Mouse (Mus musculus): ENCODE results near the gene Ccdc117. TPM values are rescaled to one million over a fixed set of nuclear protein-coding genes. Genes with fewer than 3 reads are reported as not detected.
"Not testable (repeated sequence)": the region's sequence is repeated elsewhere in the genome, so short reads cannot be mapped to it uniquely, and the experiment has no call there.

The Ccdc117 gene
- polyA plus RNA-seq, 1 experiment from 2014 or later: 28.7 TPM

GRCm38 (mm10) chr11:5551430-5551829 is 9.4 kb upstream of the Ccdc117 start:
- 90% methylated on average over 5 of the region's 5 CpGs for WGBS
- Histone ChIP-seq H3K4me1 (no peaks in the 10 kb centered on the region), H3K4me3 (no peak overlapping the region), H3K36me3 (replicated peaks) (no peaks in the 10 kb centered on the region), H3K27me3 (replicated peaks; ENCODE audit: low read depth, poor library complexity, severe bottlenecking) (no peaks in the 10 kb centered on the region), H3K9me3 (no peaks in the 10 kb centered on the region; the same call in 1 of the 2 replicates), H3K27ac (replicated peaks) (no peak overlapping the region)
- no peak for DNase-seq (ENCODE audit: low spot score)

- no peaks in the 10 kb centered on the region; the same call in 1 of the 2 replicates for H3K9me3 ChIP-seq
- no peaks in the 10 kb centered on the region for H3K36me3 ChIP-seq (replicated peaks)
- WGBS: 89% methylated on average over 3 of the region's 3 CpGs
- no peaks in the 10 kb centered on the region for H3K27me3 ChIP-seq (replicated peaks; ENCODE audit: low read depth, poor library complexity, severe bottlenecking)
- no peak for DNase-seq (ENCODE audit: low spot score)
- no peak overlapping the region for H3K27ac ChIP-seq (replicated peaks)
- no peak overlapping the region for H3K4me3 ChIP-seq
- 0 out of 2 replicates have a peak, but pooled peaks cover 2% of the 10 kb centered on the region for H3K4me1 ChIP-seq
These were observed 4.7 kb upstream of the Ccdc117 start for GRCm38 (mm10) chr11:5546693-5547092.

GRCm38 (mm10) chr11:5545457-5545856 is 3.5 kb upstream of the Ccdc117 start:
- no peak for DNase-seq (ENCODE audit: low spot score)
- Histone ChIP-seq H3K9me3 (no peaks in the 10 kb centered on the region; the same call in 1 of the 2 replicates), H3K27ac (replicated peaks) (no peak overlapping the region), H3K4me1 (peaks cover 14% of the 10 kb centered on the region), H3K27me3 (replicated peaks; ENCODE audit: low read depth, poor library complexity, severe bottlenecking) (no peaks in the 10 kb centered on the region), H3K36me3 (replicated peaks) (peaks cover under 1% of the 10 kb centered on the region), H3K4me3 (no peak overlapping the region)
- WGBS: 86% methylated on average over 4 of the region's 4 CpGs

- not testable (repeated sequence) for H3K4me3 ChIP-seq; H3K9me3 ChIP-seq; H3K27ac ChIP-seq (replicated peaks); H3K27me3 ChIP-seq (replicated peaks; ENCODE audit: low read depth, poor library complexity, severe bottlenecking); DNase-seq (ENCODE audit: low spot score); H3K36me3 ChIP-seq (replicated peaks)
- H3K4me1 ChIP-seq: peaks cover 17% of the 10 kb centered on the region
- WGBS: 80% methylated on average over 1 of the region's 1 CpGs
These were observed 2.7 kb upstream of the Ccdc117 start for GRCm38 (mm10) chr11:5544709-5545108.

- no peak overlapping the region for H3K4me3 ChIP-seq
- no peaks in the 10 kb centered on the region for H3K27me3 ChIP-seq (replicated peaks; ENCODE audit: low read depth, poor library complexity, severe bottlenecking)
- no peak for DNase-seq (ENCODE audit: low spot score)
- peaks cover 21% of the 10 kb centered on the region for H3K4me1 ChIP-seq
- peaks cover 20% of the 10 kb centered on the region for H3K36me3 ChIP-seq (replicated peaks)
- no peak overlapping the region for H3K27ac ChIP-seq (replicated peaks)
- H3K9me3 ChIP-seq: no peaks in the 10 kb centered on the region
- 69% methylated on average over 1 of the region's 1 CpGs for WGBS
These were observed 1.3 kb upstream of the Ccdc117 start for GRCm38 (mm10) chr11:5543281-5543680.

- H3K27me3 ChIP-seq (replicated peaks; ENCODE audit: low read depth, poor library complexity, severe bottlenecking): no peaks in the 10 kb centered on the region
- 54% methylated on average over 5 of the region's 5 CpGs for WGBS
- 0 out of 2 replicates have a peak overlapping the region, but pooled peaks have one; percentile 95 for H3K27ac ChIP-seq (replicated peaks)
- H3K4me3 ChIP-seq: peak overlapping the region; percentile 81
- DNase-seq (ENCODE audit: low spot score): no peak
- H3K4me1 ChIP-seq: peaks cover 25% of the 10 kb centered on the region
- no peaks in the 10 kb centered on the region for H3K9me3 ChIP-seq
- H3K36me3 ChIP-seq (replicated peaks): peaks cover 26% of the 10 kb centered on the region
These were observed 647 bp upstream of the Ccdc117 start for GRCm38 (mm10) chr11:5542482-5543185.

- no peak for DNase-seq (ENCODE audit: low spot score)
- WGBS: 4% methylated on average over 28 of the region's 28 CpGs
- no peaks in the 10 kb centered on the region for H3K27me3 ChIP-seq (replicated peaks; ENCODE audit: low read depth, poor library complexity, severe bottlenecking)
- peak overlapping the region; percentile 81 for H3K4me3 ChIP-seq
- peaks cover 25% of the 10 kb centered on the region for H3K4me1 ChIP-seq
- peaks cover 35% of the 10 kb centered on the region for H3K36me3 ChIP-seq (replicated peaks)
- no peaks in the 10 kb centered on the region for H3K9me3 ChIP-seq
- peak overlapping the region; percentile 95 for H3K27ac ChIP-seq (replicated peaks)
These were observed 673 bp downstream of the Ccdc117 start for GRCm38 (mm10) chr11:5541230-5541798.

- no peaks in the 10 kb centered on the region for H3K9me3 ChIP-seq
- no peak for DNase-seq (ENCODE audit: low spot score)
- peak overlapping the region; percentile 81 for H3K4me3 ChIP-seq
- H3K36me3 ChIP-seq (replicated peaks): peaks cover 43% of the 10 kb centered on the region
- H3K27ac ChIP-seq (replicated peaks): no peak overlapping the region
- H3K4me1 ChIP-seq: peaks cover 25% of the 10 kb centered on the region
- 49% methylated on average over 4 of the region's 4 CpGs for WGBS
- H3K27me3 ChIP-seq (replicated peaks; ENCODE audit: low read depth, poor library complexity, severe bottlenecking): no peaks in the 10 kb centered on the region
These were observed 1.7 kb downstream of the Ccdc117 start for GRCm38 (mm10) chr11:5540331-5540730.

GRCm38 (mm10) chr11:5537454-5537853 is 4.5 kb downstream of the Ccdc117 start:
- not testable (repeated sequence) for DNase-seq (ENCODE audit: low spot score); H3K9me3 ChIP-seq; H3K27me3 ChIP-seq (replicated peaks; ENCODE audit: low read depth, poor library complexity, severe bottlenecking); H3K4me3 ChIP-seq; H3K27ac ChIP-seq (replicated peaks)
- peaks cover 25% of the 10 kb centered on the region for H3K4me1 ChIP-seq
- 95% methylated on average over 4 of the region's 4 CpGs for WGBS
- H3K36me3 ChIP-seq (replicated peaks): peaks cover 72% of the 10 kb centered on the region

GRCm38 (mm10) chr11:5533108-5533507 is 8.9 kb downstream of the Ccdc117 start:
- Histone ChIP-seq H3K4me3 (no peak overlapping the region), H3K36me3 (replicated peaks) (peaks cover 94% of the 10 kb centered on the region), H3K4me1 (peaks cover 2% of the 10 kb centered on the region), H3K9me3 (no peaks in the 10 kb centered on the region), H3K27ac (replicated peaks) (no peak overlapping the region), H3K27me3 (replicated peaks; ENCODE audit: low read depth, poor library complexity, severe bottlenecking) (no peaks in the 10 kb centered on the region)
- no peak for DNase-seq (ENCODE audit: low spot score)
- WGBS: 81% methylated on average over 5 of the region's 5 CpGs

- DNase-seq (ENCODE audit: low spot score): no peak
- H3K4me1 ChIP-seq: no peaks in the 10 kb centered on the region
- H3K27ac ChIP-seq (replicated peaks): no peak overlapping the region
- no peaks in the 10 kb centered on the region for H3K27me3 ChIP-seq (replicated peaks; ENCODE audit: low read depth, poor library complexity, severe bottlenecking)
- WGBS: 81% methylated on average over 6 of the region's 6 CpGs
- peaks cover 98% of the 10 kb centered on the region for H3K36me3 ChIP-seq (replicated peaks)
- H3K9me3 ChIP-seq: no peaks in the 10 kb centered on the region
- no peak overlapping the region for H3K4me3 ChIP-seq
These were observed 11.3 kb downstream of the Ccdc117 start for GRCm38 (mm10) chr11:5530717-5531116.

GRCm38 (mm10) chr11:5530172-5530571 is 11.8 kb downstream of the Ccdc117 start:
- Histone ChIP-seq H3K27ac (replicated peaks) (no peak overlapping the region), H3K4me3 (no peak overlapping the region), H3K36me3 (replicated peaks) (peaks cover 100% of the 10 kb centered on the region), H3K4me1 (no peaks in the 10 kb centered on the region), H3K27me3 (replicated peaks; ENCODE audit: low read depth, poor library complexity, severe bottlenecking) (no peaks in the 10 kb centered on the region), H3K9me3 (no peaks in the 10 kb centered on the region)
- 90% methylated on average over 5 of the region's 5 CpGs for WGBS
- no peak for DNase-seq (ENCODE audit: low spot score)

GRCm38 (mm10) chr11:5528841-5529240 is 13.1 kb downstream of the Ccdc117 start:
- no peak for DNase-seq (ENCODE audit: low spot score)
- Histone ChIP-seq H3K36me3 (replicated peaks) (peaks cover 100% of the 10 kb centered on the region), H3K4me3 (no peak overlapping the region), H3K4me1 (0 out of 2 replicates have a peak, but pooled peaks cover 5% of the 10 kb centered on the region), H3K9me3 (no peaks in the 10 kb centered on the region), H3K27me3 (replicated peaks; ENCODE audit: low read depth, poor library complexity, severe bottlenecking) (no peaks in the 10 kb centered on the region), H3K27ac (replicated peaks) (no peak overlapping the region)
- WGBS: 90% methylated on average over 5 of the region's 5 CpGs

Data from embryonic facial prominence, embryonic 10.5 days (tissue).